Mouse (Mus musculus) hindbrain, embryonic 10.5 days (tissue): Measurements from ENCODE around the gene Rnf44. TPM values are rescaled to one million over a fixed set of nuclear protein-coding genes. Genes with fewer than 3 reads are reported as not detected.

Experiments used
- DNase-seq: peaks from one replicate; pipeline ENCODE4 v3.0.0-alpha.2; 2017; ENCODE audit warnings: low spot score
- H3K27ac ChIP-seq: fragments of 300-500 bp; sonication (generic); 2 replicates; pipeline ENCODE4 v1.5.1; 2016; ENCODE audit warnings: mild to moderate bottlenecking, moderate library complexity
- H3K27me3 ChIP-seq: fragments of 300-500 bp; sonication (generic); 2 replicates; pipeline ENCODE4 v1.6.1; 2016; ENCODE audit warnings: mild to moderate bottlenecking; ENCODE audit not compliant: poor library complexity, insufficient read depth, severe bottlenecking
- H3K36me3 ChIP-seq: fragments of 300-500 bp; sonication (generic); 2 replicates; pipeline ENCODE4 v1.6.1; 2016; ENCODE audit warnings: mild to moderate bottlenecking, moderate library complexity
- H3K4me1 ChIP-seq: fragments of 300-500 bp; sonication (generic); replicated peaks from 2 replicates; pipeline ENCODE4 v1.6.1; 2016; ENCODE audit warnings: mild to moderate bottlenecking
- H3K4me3 ChIP-seq: fragments of 300-500 bp; sonication (generic); 2 replicates; pipeline ENCODE4 v1.5.1; 2016; ENCODE audit warnings: mild to moderate bottlenecking, moderate library complexity
- H3K9me3 ChIP-seq: fragments of 300-500 bp; sonication (generic); 2 replicates; pipeline ENCODE4 v1.6.1; 2016; ENCODE audit warnings: mild to moderate bottlenecking, moderate library complexity
- WGBS: fragments of 180-500 bp; shearing (Covaris S2); methylation state at CpG from one replicate; pipeline ENCODE4 v1.1.7; 2016; 5-methylcytosine and 5-hydroxymethylcytosine counted together
- polyA plus RNA-seq: library from polyadenylated mRNA; unstranded; fragments of >200 nt; fragmentation: Nextera tagmentation; extraction: Ambion mirVana; gene quantifications from 2 replicates; pipeline ENCODE4 v1.2.1, GENCODE M21; 2016

Gene Rnf44
- 106 and 127 TPM in 2 replicates for polyA plus RNA-seq

- Histone ChIP-seq H3K4me1 (peaks cover 40% of the 10 kb centered on the region), H3K36me3 (0 out of 2 replicates have a peak, but pooled peaks cover 4% of the 10 kb centered on the region), H3K4me3 (peak within 1 kb of the TSS; percentile 97), H3K27ac (peak within 1 kb of the TSS; percentile 95), H3K9me3 (no peaks in the 10 kb centered on the region), H3K27me3 (no peaks in the 10 kb centered on the region)
- under 1% methylated on average over 92 of the region's 92 CpGs for WGBS
- peak; percentile 99 for DNase-seq
These were observed at the start of gene Rnf44 for GRCm38 (mm10) chr13:54693558-54694347. Gene Rnf44 (minus strand): TSS chr13:54693907.

- Histone ChIP-seq H3K27ac (peak overlapping the region; percentile 40), H3K36me3 (peaks cover 63% of the 10 kb centered on the region), H3K9me3 (no peaks in the 10 kb centered on the region), H3K4me3 (peak overlapping the region; percentile 49), H3K4me1 (peaks cover 36% of the 10 kb centered on the region), H3K27me3 (peaks cover 64% of the 10 kb centered on the region)
- 4% methylated on average over 34 of the region's 34 CpGs for WGBS
- peak; percentile 12 for DNase-seq
These were observed 44.5 kb upstream of the Rnf44 start for GRCm38 (mm10) chr13:54738213-54738601.

DNA sequence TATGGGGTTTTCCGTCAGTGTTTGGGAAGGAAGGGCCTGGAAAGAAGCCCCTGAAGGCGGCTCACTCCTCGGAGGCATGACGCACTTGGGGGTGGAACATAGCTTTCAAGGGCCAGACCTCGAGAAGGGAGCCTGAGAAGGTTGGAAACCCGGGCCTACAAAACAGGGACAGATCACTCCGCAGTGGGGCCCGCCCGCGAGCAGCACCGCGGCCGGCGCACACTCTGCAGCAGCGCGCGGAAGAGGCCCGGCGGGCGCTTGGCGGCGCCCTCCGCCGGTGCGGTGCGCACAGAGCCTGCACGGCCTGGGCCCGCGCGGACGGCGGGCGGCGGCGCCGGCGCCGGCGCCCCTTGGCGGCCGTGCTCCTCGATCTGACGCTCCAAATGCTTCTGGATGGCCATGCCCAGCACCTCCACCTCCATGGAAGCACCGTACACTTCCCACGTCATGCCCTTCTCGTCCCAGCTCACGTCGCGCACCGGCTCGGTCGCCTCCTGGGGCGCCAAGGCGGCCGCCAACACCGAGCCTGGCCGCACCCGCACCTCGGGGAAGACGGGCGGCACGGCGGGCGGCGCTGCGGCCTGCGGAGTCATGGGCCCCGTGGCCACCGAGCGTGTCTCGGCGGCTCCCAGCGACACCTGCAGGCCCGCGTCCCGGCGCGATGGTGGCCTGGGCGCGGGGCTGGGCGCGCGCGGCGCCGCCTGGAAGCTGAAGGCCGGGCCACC is 43.9 kb upstream of the Rnf44 start:
- Histone ChIP-seq H3K4me1 (peaks cover 36% of the 10 kb centered on the region), H3K36me3 (peaks cover 63% of the 10 kb centered on the region), H3K27me3 (peaks cover 64% of the 10 kb centered on the region), H3K4me3 (peak overlapping the region; percentile 49), H3K27ac (peak overlapping the region; percentile 40), H3K9me3 (no peaks in the 10 kb centered on the region)
- peak; percentile 47 for DNase-seq
- 1% methylated on average over 87 of the region's 87 CpGs for WGBS

DNA sequence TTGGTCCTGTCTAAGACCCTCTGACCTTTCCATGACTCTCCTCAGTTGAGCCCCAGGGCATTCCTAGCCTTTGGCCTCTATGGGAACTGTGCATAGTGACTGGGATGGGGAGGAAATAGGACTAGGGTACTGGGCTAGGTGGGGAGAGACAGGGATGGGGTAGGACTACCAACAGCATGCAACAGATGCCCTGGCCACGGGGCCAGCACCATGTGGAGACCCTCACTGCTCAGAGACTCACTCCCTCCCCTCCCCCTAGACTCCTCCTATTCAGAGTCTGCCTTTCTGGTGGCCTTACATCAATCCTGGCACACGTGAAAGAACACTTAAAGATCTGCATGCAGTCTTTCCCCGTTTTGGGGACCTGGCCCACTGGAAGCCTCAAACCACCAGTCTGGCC is 43.2 kb upstream of the Rnf44 start:
- peaks cover 64% of the 10 kb centered on the region for H3K27me3 ChIP-seq
- peaks cover 36% of the 10 kb centered on the region for H3K4me1 ChIP-seq
- no peaks in the 10 kb centered on the region for H3K9me3 ChIP-seq
- no peak overlapping the region for H3K27ac ChIP-seq
- no peak for DNase-seq
- peak overlapping the region; percentile 49; the same call in 1 of the 2 replicates for H3K4me3 ChIP-seq
- peaks cover 63% of the 10 kb centered on the region for H3K36me3 ChIP-seq
- WGBS: 20% methylated on average over 3 of the region's 3 CpGs

GRCm38 (mm10) chr13:54726131-54726530 is 32.4 kb upstream of the Rnf44 start:
- H3K9me3 ChIP-seq: peaks cover 6% of the 10 kb centered on the region
- peaks cover 5% of the 10 kb centered on the region; the same call in 1 of the 2 replicates for H3K27me3 ChIP-seq
- 83% methylated on average over 11 of the region's 11 CpGs for WGBS
- no peaks in the 10 kb centered on the region for H3K36me3 ChIP-seq
- DNase-seq: no peak
- H3K4me1 ChIP-seq: peaks cover under 1% of the 10 kb centered on the region; the same call in 1 of the 2 replicates
- H3K27ac ChIP-seq: no peak overlapping the region
- no peak overlapping the region for H3K4me3 ChIP-seq

GRCm38 (mm10) chr13:54723143-54723542 is 29.4 kb upstream of the Rnf44 start:
- Histone ChIP-seq H3K9me3 (peaks cover 6% of the 10 kb centered on the region), H3K4me1 (peaks cover 10% of the 10 kb centered on the region; the same call in 1 of the 2 replicates), H3K36me3 (no peaks in the 10 kb centered on the region), H3K27me3 (peaks cover 15% of the 10 kb centered on the region), H3K4me3 (no peak overlapping the region), H3K27ac (no peak overlapping the region)
- DNase-seq: no peak
- WGBS: 92% methylated on average over 3 of the region's 3 CpGs

- WGBS: 4% methylated on average over 5 of the region's 5 CpGs
- DNase-seq: peak; percentile 47
- peaks cover 22% of the 10 kb centered on the region for H3K27me3 ChIP-seq
These were observed 23.2 kb upstream of the Rnf44 start for GRCm38 (mm10) chr13:54716916-54717315.

DNA sequence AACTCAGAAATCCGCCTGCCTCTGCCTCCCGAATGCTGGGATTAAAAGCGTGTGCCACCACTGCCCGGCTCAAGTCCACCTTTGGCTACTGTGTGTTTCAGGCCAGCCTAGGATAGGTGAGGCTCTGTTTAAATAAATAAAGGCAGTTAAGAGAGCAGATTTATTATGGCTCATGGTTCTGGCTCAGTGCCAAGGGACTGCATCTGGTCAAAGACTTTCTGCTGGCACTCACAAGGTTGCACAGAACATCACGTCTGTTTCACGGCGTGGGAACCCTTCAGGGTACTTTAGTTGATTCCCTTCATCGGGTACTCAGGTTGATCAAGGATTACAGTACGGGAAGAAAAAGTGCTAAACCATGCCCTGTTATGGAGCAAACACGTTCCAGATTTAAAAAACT is 21.3 kb upstream of the Rnf44 start:
- Histone ChIP-seq H3K4me3 (no peak overlapping the region), H3K36me3 (no peaks in the 10 kb centered on the region), H3K27ac (no peak overlapping the region), H3K9me3 (no peaks in the 10 kb centered on the region), H3K27me3 (peaks cover 22% of the 10 kb centered on the region), H3K4me1 (peaks cover 20% of the 10 kb centered on the region)
- WGBS: 85% methylated on average over 10 of the region's 10 CpGs
- DNase-seq: no peak

More at GRCm38 (mm10) chr13:54716916-54717315, 23.2 kb upstream of the Rnf44 start:
- H3K4me3 ChIP-seq: no peak overlapping the region
- no peak overlapping the region for H3K27ac ChIP-seq
- H3K9me3 ChIP-seq: no peaks in the 10 kb centered on the region
- no peaks in the 10 kb centered on the region for H3K36me3 ChIP-seq
- H3K4me1 ChIP-seq: peaks cover 25% of the 10 kb centered on the region

DNA sequence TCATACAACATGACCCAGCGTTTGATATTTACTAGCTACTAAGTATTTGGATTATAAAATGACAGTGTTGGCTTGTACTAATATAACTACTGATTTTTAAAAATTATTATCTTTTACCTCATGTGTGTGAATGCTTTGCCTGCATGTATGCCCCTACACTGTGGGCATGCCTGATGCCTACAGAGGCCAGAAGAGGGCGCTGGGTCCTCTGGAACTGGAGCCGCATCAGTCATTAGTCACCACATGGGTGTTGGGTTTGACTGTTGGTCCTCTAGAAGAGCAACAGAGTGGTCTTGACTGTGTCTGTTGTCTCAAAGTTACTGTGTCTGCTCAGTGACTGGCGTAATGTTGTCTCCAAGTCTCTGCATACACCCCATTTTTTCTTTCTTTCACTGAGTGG is 20.7 kb upstream of the Rnf44 start:
- DNase-seq: no peak
- H3K36me3 ChIP-seq: no peaks in the 10 kb centered on the region
- H3K4me1 ChIP-seq: peaks cover 20% of the 10 kb centered on the region
- no peak overlapping the region for H3K4me3 ChIP-seq
- H3K9me3 ChIP-seq: no peaks in the 10 kb centered on the region
- H3K27ac ChIP-seq: no peak overlapping the region
- WGBS: 40% methylated on average over 4 of the region's 4 CpGs
- H3K27me3 ChIP-seq: peaks cover 18% of the 10 kb centered on the region

GRCm38 (mm10) chr13:54710866-54711265 is 17.2 kb upstream of the Rnf44 start:
- DNase-seq: no peak
- no peaks in the 10 kb centered on the region for H3K36me3 ChIP-seq
- H3K4me1 ChIP-seq: no peaks in the 10 kb centered on the region
- no peaks in the 10 kb centered on the region for H3K9me3 ChIP-seq
- no peak overlapping the region for H3K27ac ChIP-seq
- 83% methylated on average over 3 of the region's 3 CpGs for WGBS
- H3K4me3 ChIP-seq: no peak overlapping the region
- peaks cover 7% of the 10 kb centered on the region for H3K27me3 ChIP-seq

GRCm38 (mm10) chr13:54704890-54705289 is 11.2 kb upstream of the Rnf44 start:
- Histone ChIP-seq H3K4me3 (no peak overlapping the region), H3K27me3 (no peaks in the 10 kb centered on the region), H3K4me1 (no peaks in the 10 kb centered on the region), H3K27ac (no peak overlapping the region), H3K9me3 (no peaks in the 10 kb centered on the region), H3K36me3 (no peaks in the 10 kb centered on the region)
- no peak for DNase-seq
- 59% methylated on average over 6 of the region's 6 CpGs for WGBS

DNA sequence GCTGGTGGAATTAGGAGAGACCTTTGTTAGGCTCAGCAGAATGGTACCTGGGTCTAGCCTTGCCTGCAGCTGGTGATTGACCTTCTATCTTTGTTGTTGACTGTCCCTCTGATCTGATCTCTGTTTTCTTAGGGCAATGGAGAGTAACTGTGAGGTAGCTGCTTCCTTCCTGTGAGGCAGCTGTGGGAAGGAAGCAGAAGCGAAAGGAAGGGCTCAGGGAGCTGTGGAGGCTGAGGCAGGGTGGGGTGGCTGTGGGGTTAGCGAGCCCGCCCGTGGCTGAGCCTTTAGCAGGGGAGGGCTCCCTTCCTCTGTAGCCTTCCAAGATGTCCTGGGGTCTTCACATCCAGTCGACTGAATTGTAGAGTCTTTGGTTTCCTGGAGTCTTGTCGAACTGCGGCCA is 8.8 kb upstream of the Rnf44 start:
- Histone ChIP-seq H3K4me1 (no peaks in the 10 kb centered on the region), H3K27ac (no peak overlapping the region), H3K36me3 (no peaks in the 10 kb centered on the region), H3K9me3 (no peaks in the 10 kb centered on the region), H3K4me3 (no peak overlapping the region), H3K27me3 (no peaks in the 10 kb centered on the region)
- WGBS: 59% methylated on average over 7 of the region's 7 CpGs
- no peak for DNase-seq

GRCm38 (mm10) chr13:54701243-54701642 is 7.5 kb upstream of the Rnf44 start, which contains the start of gene Cdhr2:
Gene Cdhr2 (plus strand): TSS chr13:54701461.
- no peak for DNase-seq
- H3K4me1 ChIP-seq: no peaks in the 10 kb centered on the region
- 80% methylated on average over 5 of the region's 5 CpGs for WGBS
- no peaks in the 10 kb centered on the region for H3K9me3 ChIP-seq
- no peaks in the 10 kb centered on the region for H3K27me3 ChIP-seq
- no peaks in the 10 kb centered on the region for H3K36me3 ChIP-seq
- no peak within 1 kb of the TSS for H3K27ac ChIP-seq
- no peak within 1 kb of the TSS for H3K4me3 ChIP-seq
